Mouse (Mus musculus) G1E (cell line): ENCODE data around the gene Sp6.

ENCODE experiments used
- CTCF ChIP-seq: IDR thresholded peaks from 2 replicates; pipeline ENCODE4 v1.5.1; 2012; ENCODE audit warnings: low read depth, low read length, inconsistent platforms, mixed read lengths
- GATA2 ChIP-seq: IDR thresholded peaks from 2 replicates; pipeline ENCODE4 v1.6.1; 2012; ENCODE audit warnings: low read depth, low read length, inconsistent platforms, borderline replicate concordance

DNA sequence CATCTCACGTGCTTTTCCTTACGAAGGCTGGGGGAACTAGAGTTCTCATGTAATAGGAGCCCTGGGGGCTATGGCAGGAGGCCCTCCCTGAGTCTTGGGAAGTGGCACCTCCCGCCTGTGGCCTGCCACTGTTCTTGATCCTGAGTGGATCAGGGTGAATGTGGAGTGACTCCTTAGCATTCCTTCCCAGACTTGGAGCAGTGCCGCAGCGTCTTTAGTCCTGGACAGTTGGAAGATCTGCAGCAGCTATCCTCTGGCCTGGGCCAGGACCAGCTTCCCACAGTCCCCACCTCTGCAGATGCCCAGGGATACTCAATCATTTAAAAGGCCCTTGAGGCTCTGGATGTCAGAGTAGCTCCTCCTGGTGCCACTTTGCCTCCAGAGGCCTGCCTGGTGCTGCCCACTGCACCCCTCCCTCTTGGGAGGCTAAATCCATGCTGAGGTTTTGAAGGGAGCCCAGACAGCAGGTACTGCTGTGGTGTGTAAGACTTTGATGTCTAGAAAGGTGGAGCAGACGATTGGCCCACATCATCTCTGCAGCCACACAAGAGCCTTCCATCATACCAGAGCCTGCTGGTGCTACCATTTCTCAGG lies 36.4 kb downstream of the Sp6 start:
- TF ChIP-seq CTCF (no peak), GATA2 (no peak)
